Mouse (Mus musculus) ZHBTc4 (cell line): ENCODE data around the gene Ccne1.

Experiments used
- DNase-seq: peaks from one replicate; pipeline ENCODE4 v3.0.0-alpha.2; 2011; ENCODE audit warnings: low read depth, low spot score

The Ccne1 gene

DNA sequence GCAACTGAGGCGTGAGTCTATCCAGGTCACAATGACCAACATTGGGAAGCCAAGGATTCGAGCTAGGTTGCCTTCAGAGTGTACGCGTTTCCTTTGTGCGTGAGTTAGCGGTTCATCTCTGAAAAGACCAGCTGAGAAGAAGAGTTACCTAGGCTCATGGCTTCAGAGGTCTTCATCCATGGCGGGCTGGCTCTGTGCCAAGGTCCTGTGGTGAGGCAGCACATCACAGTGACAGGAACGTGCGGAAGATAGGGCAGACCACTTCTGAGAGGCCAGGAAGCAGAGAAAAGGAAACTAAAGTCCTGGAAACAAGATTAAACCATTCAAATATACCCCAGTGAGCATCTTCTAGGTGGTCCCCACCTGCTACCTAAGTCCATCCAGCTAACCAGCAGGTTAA lies 53.1 kb downstream of the Ccne1 start:
- no peak for DNase-seq
